Comparison of ENCODE assay signal across 15 mouse cellular contexts in the genomic region with DNA sequence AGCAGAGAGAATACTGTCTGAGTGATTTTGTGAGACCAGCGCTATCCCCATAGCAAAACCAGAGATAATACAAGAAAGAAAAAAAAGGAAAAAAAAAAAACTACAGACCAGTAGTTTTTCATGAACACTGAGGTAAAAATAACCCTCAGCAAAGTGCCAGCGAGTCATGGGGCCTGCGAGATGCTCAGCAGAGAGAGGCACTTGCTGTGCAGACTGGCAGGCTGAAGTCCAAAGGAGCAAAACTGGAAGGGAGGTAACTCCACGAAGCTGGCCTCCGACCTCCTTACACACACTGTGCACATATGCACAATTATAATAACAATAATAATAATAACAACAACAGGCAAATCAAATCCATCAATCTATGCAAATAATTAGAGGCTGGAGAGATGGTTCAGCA. TPM values are rescaled to one million over a fixed set of nuclear protein-coding genes. Genes with fewer than 3 reads are reported as not detected.
DNase-seq lines count a peak whose midpoint lies in the region; ATAC-seq and TF ChIP-seq lines count a peak whose summit lies in the region.
"Had no signal": no experiment of that assay in that cellular context is flagged by ENCODE, and none has a peak within 500 bp of the region (broad histone marks: within the 10 kb centered on the region; RNA-seq: fewer than 3 reads in every experiment).

No protein-coding gene starts in this region.

- no peak overlapping the region for H3K9ac ChIP-seq in neural tube, embryonic 15.5 days (replicated peaks)
- H3K9ac ChIP-seq: hindbrain, embryonic 13.5 days; lung, embryonic 15.5 days; stomach, embryonic 15.5 days had no signal

- no peaks in the 10 kb centered on the region for H3K36me3 ChIP-seq in heart, embryonic 10.5 days
- no peaks in the 10 kb centered on the region for H3K36me3 ChIP-seq in neural tube, embryonic 15.5 days
- H3K36me3 ChIP-seq: forebrain, embryonic 10.5 days; hindbrain, embryonic 13.5 days; lung, embryonic 15.5 days; stomach, embryonic 15.5 days had no signal

- TF ChIP-seq POLR2A in cerebellum, adult 2 months (IDR thresholded peaks at IDR 0.05; ENCODE audit: borderline replicate concordance, insufficient read depth, low read length), result no peak

- H3K27ac ChIP-seq in heart, embryonic 10.5 days, result no peak overlapping the region
- H3K27ac ChIP-seq in cerebellum, adult 2 months (ENCODE audit: insufficient read depth, low read length), result no peak overlapping the region
- no peak overlapping the region for H3K27ac ChIP-seq in neural tube, embryonic 15.5 days (replicated peaks)
- H3K27ac ChIP-seq: forebrain, embryonic 10.5 days; hindbrain, embryonic 13.5 days; lung, embryonic 15.5 days; stomach, embryonic 15.5 days had no signal

- H3K4me1 ChIP-seq in heart, embryonic 10.5 days, result no peaks in the 10 kb centered on the region
- H3K4me1 ChIP-seq in cerebellum, adult 2 months (ENCODE audit: control insufficient read depth, insufficient read depth, low read length), result peaks cover 6% of the 10 kb centered on the region; the same call in 1 of the 2 replicates
- no peaks in the 10 kb centered on the region for H3K4me1 ChIP-seq in neural tube, embryonic 15.5 days
- H3K4me1 ChIP-seq: forebrain, embryonic 10.5 days; hindbrain, embryonic 13.5 days; lung, embryonic 15.5 days; stomach, embryonic 15.5 days had no signal

- 59% methylated on average over 5 of the region's 5 CpGs for WGBS in heart, embryonic 10.5 days
- 28% methylated on average over 5 of the region's 5 CpGs for WGBS in cerebellum, adult 2 months
- 77% methylated on average over 5 of the region's 5 CpGs for WGBS in neural tube, embryonic 15.5 days

- ATAC-seq in neural tube, embryonic 15.5 days (ENCODE audit: low FRiP score), result no peak

- H3K9me3 ChIP-seq in heart, embryonic 10.5 days, result peaks cover 4% of the 10 kb centered on the region; the same call in 1 of the 2 replicates
- H3K9me3 ChIP-seq in neural tube, embryonic 15.5 days (replicated peaks), result no peaks in the 10 kb centered on the region
- H3K9me3 ChIP-seq: hindbrain, embryonic 13.5 days; lung, embryonic 15.5 days; stomach, embryonic 15.5 days had no signal

- no peak overlapping the region for H3K4me2 ChIP-seq in neural tube, embryonic 15.5 days
- H3K4me2 ChIP-seq: hindbrain, embryonic 13.5 days; lung, embryonic 15.5 days; stomach, embryonic 15.5 days had no signal

- H3K4me3 ChIP-seq in heart, embryonic 10.5 days, result no peak overlapping the region
- no peak overlapping the region for H3K4me3 ChIP-seq in cerebellum, adult 2 months (replicated peaks; ENCODE audit: insufficient read depth, low read depth, low read length)
- no peak overlapping the region for H3K4me3 ChIP-seq in neural tube, embryonic 15.5 days (replicated peaks)
- H3K4me3 ChIP-seq: forebrain, embryonic 10.5 days; hindbrain, embryonic 13.5 days; lung, embryonic 15.5 days; stomach, embryonic 15.5 days had no signal

- TF ChIP-seq CTCF in cerebellum, adult 2 months (IDR thresholded peaks at IDR 0.05; ENCODE audit: borderline replicate concordance, insufficient read depth, low read depth, low read length), result no peak

- H3K27me3 ChIP-seq in heart, embryonic 10.5 days (ENCODE audit: insufficient read depth, poor library complexity, severe bottlenecking), result no peaks in the 10 kb centered on the region
- H3K27me3 ChIP-seq in cerebellum, adult 2 months (ENCODE audit: control insufficient read depth, insufficient read depth, low read length), result no peaks in the 10 kb centered on the region
- no peaks in the 10 kb centered on the region for H3K27me3 ChIP-seq in neural tube, embryonic 15.5 days (replicated peaks)
- H3K27me3 ChIP-seq: CH12.LX; lung, embryonic 15.5 days; stomach, embryonic 15.5 days had no signal

- DNase-seq in heart, adult 8-10 months (ENCODE audit: low spot score), result peak; percentile 31
- DNase-seq in heart, embryonic 10.5 days (ENCODE audit: low spot score), result no peak
- peak; percentile 57 to 72 for DNase-seq in cerebellum, adult 2 months
- peak; percentile 63 to 77 for DNase-seq in cerebellum, postnatal 14 days
- peak; percentile 56 for DNase-seq in kidney, postnatal 14 days
- no peak for DNase-seq in c-Kit-positive CD71-positive TER-119-positive erythroid progenitor cells, embryonic 14.5 days (ENCODE audit: low spot score)
- DNase-seq: gastrocnemius, postnatal 36 days; right cerebral cortex, postnatal 25 days; thymus, postnatal 4 days had no signal

RNA-seq across cellular contexts. Expression of gene Castor2, which starts 12.3 kb away (rescaled TPM):
- total RNA-seq in heart, adult 8-10 months (2022), result 10 to 100 TPM; 21.6 to 32.9 (median 25.9) TPM
- polyA plus RNA-seq in heart, embryonic 10.5 days (2016; fragmentation: Nextera tagmentation; extraction: Ambion mirVana), result 5.1 and 5.8 TPM in 2 replicates
- polyA plus RNA-seq in cerebellum, adult 2 months (2012; rRNA removed), result 34.5 and 35.6 TPM in 2 replicates
- 22.8 TPM in 2 replicates for polyA plus RNA-seq in neural tube, embryonic 15.5 days (2015; fragmentation: Nextera tagmentation; extraction: Ambion mirVana)

Comparison
In these comparisons a context has a peak if more than half of its experiments do, and no peak if none do; other contexts are left out.
1. DNase-seq: peak in heart, adult 8-10 months (single experiment), cerebellum, adult 2 months (2 of 2), cerebellum, postnatal 14 days (2 of 2) and kidney, postnatal 14 days (single experiment); none in heart, embryonic 10.5 days (single experiment) and c-Kit-positive CD71-positive TER-119-positive erythroid progenitor cells, embryonic 14.5 days (single experiment).